ENCODE assay signal across 1 mouse cellular context in genomic region chr2:152878239-152878638, GRCm38 (mm10).
A peak's percentile ranks its signal among the peaks of the same experiment; 100 is the strongest.
TF ChIP-seq lines count a peak whose summit lies in the region.

No protein-coding gene starts in this region.

TF ChIP-seq in MEL, 35 proteins besides CTCF, POLR2A, EP300 and RAD21:
- TF ChIP-seq TAL1 (IDR thresholded peaks at IDR 0.05; ENCODE audit: low read length) (peak; percentile 24; the same call in 1 of the 2 replicates), ZKSCAN1 (IDR thresholded peaks at IDR 0.05; ENCODE audit: low read depth, low read length) (no peak)
